Mouse (Mus musculus) MEL (cell line): ENCODE results near the gene Cemip2. TPM values are rescaled to one million over a fixed set of nuclear protein-coding genes. Genes with fewer than 3 reads are reported as not detected.

ENCODE experiments used
- DNase-seq: peaks from one replicate; pipeline ENCODE4 v3.0.0; 2011; ENCODE audit warnings: low read depth, low spot score
- H3K27ac ChIP-seq: 2 replicates; pipeline ENCODE4 v1.5.1; 2012; ENCODE audit warnings: low read depth, mild to moderate bottlenecking, control low read depth, low read length, moderate library complexity; ENCODE audit not compliant: control insufficient read depth
- H3K27me3 ChIP-seq, 2 experiments: fragments of 150-350 bp in 1 of 2; sonication (generic) in 1 of 2; 2 replicates each; pipeline ENCODE4 v1.6.1; 2012; ENCODE audit warnings: low read length in 2 of 2, mild to moderate bottlenecking in 2 of 2, improper control_type of control experiment in 1 of 2, moderate library complexity in 1 of 2; ENCODE audit not compliant: insufficient read depth in 2 of 2, control insufficient read depth in 1 of 2
- H3K36me3 ChIP-seq, 2 experiments: 2 replicates each; pipeline ENCODE4 v1.6.1; 2012 to 2014; ENCODE audit warnings: low read length in 2 of 2, improper control_type of control experiment in 1 of 2, inconsistent platforms in 1 of 2, mild to moderate bottlenecking in 1 of 2; ENCODE audit not compliant: insufficient read depth in 2 of 2, control insufficient read depth in 1 of 2
- H3K4me1 ChIP-seq, 2 experiments: fragments of 150-350 bp in 1 of 2; sonication (generic) in 1 of 2; 2 replicates each; pipeline ENCODE4 v1.6.1; 2012; ENCODE audit warnings: low read length in 2 of 2, improper control_type of control experiment in 1 of 2, mild to moderate bottlenecking in 1 of 2; ENCODE audit not compliant: insufficient read depth in 2 of 2, control insufficient read depth in 1 of 2
- H3K4me3 ChIP-seq, 2 experiments: fragments of 150-350 bp in 1 of 2; sonication (generic) in 1 of 2; 2 replicates each; pipeline ENCODE4 v1.5.1; 2012; ENCODE audit warnings: low read depth in 2 of 2, low read length in 2 of 2, mild to moderate bottlenecking in 2 of 2, moderate library complexity in 2 of 2, control low read depth in 1 of 2, improper control_type of control experiment in 1 of 2; ENCODE audit not compliant: control insufficient read depth in 1 of 2, insufficient read depth in 1 of 2
- H3K79me2 ChIP-seq: 2 replicates; pipeline ENCODE4 v1.6.1; 2012; ENCODE audit warnings: mild to moderate bottlenecking, low read length, moderate library complexity; ENCODE audit not compliant: control insufficient read depth, poor library complexity, insufficient read depth
- H3K9ac ChIP-seq: 2 replicates; pipeline ENCODE4 v1.6.1; 2012; ENCODE audit warnings: low read depth, mild to moderate bottlenecking, control low read depth, low read length, moderate library complexity; ENCODE audit not compliant: control insufficient read depth, poor library complexity, severe bottlenecking
- H3K9me3 ChIP-seq: fragments of 150-350 bp; sonication (generic); replicated peaks from 2 replicates; pipeline ENCODE4 v1.6.1; 2012; ENCODE audit warnings: mild to moderate bottlenecking, low read length, improper control_type of control experiment, moderate library complexity; ENCODE audit not compliant: insufficient read depth
- EP300 ChIP-seq, 2 experiments: IDR thresholded peaks; 2 replicates each; pipeline ENCODE4 v1.6.1; 2011; ENCODE audit warnings: improper control_type of control experiment in 2 of 2, low read length in 2 of 2, low read depth in 1 of 2, mild to moderate bottlenecking in 1 of 2
- GABPA ChIP-seq: IDR thresholded peaks from 2 replicates; pipeline ENCODE4 v1.6.1; 2012; ENCODE audit warnings: low read depth, mild to moderate bottlenecking, inconsistent platforms, low read length, improper control_type of control experiment, moderate library complexity
- JUND ChIP-seq: IDR thresholded peaks from 2 replicates; pipeline ENCODE4 v1.6.1; 2011; ENCODE audit warnings: low read depth, mild to moderate bottlenecking, improper control_type of control experiment, low read length
- MAFK ChIP-seq: IDR thresholded peaks from 2 replicates; pipeline ENCODE4 v1.6.1; 2011; ENCODE audit warnings: low read depth, mild to moderate bottlenecking, low read length, improper control_type of control experiment, borderline replicate concordance
- MAX ChIP-seq: IDR thresholded peaks from 2 replicates; pipeline ENCODE4 v1.6.1; 2011; ENCODE audit warnings: low read length, improper control_type of control experiment
- MAZ ChIP-seq: IDR thresholded peaks from 2 replicates; pipeline ENCODE4 v1.6.1; 2012; ENCODE audit warnings: low read depth, mild to moderate bottlenecking, inconsistent platforms, low read length, improper control_type of control experiment
- MEF2A ChIP-seq: IDR thresholded peaks from 2 replicates; pipeline ENCODE4 v1.6.1; 2014; ENCODE audit warnings: low read depth, mild to moderate bottlenecking, inconsistent platforms, low read length, improper control_type of control experiment; ENCODE audit not compliant: poor library complexity, insufficient replicate concordance, severe bottlenecking; ENCODE audit errors: extremely low read depth
- MXI1 ChIP-seq: IDR thresholded peaks from 2 replicates; pipeline ENCODE4 v1.6.1; 2011; ENCODE audit warnings: mild to moderate bottlenecking, low read depth, low read length, improper control_type of control experiment
- MYC ChIP-seq: IDR thresholded peaks from 2 replicates; pipeline ENCODE4 v1.6.1; 2011; ENCODE audit warnings: low read depth, mild to moderate bottlenecking, low read length, improper control_type of control experiment, moderate library complexity
- NELFE ChIP-seq: IDR thresholded peaks from 2 replicates; pipeline ENCODE4 v1.6.1; 2011; ENCODE audit warnings: low read depth, low read length, improper control_type of control experiment
- NRF1 ChIP-seq: IDR thresholded peaks from 2 replicates; pipeline ENCODE4 v1.6.1; 2014; ENCODE audit warnings: low read depth, mild to moderate bottlenecking, inconsistent platforms, low read length, improper control_type of control experiment, moderate library complexity; ENCODE audit not compliant: poor library complexity, insufficient read depth, severe bottlenecking
- POLR2A ChIP-seq, 2 experiments: IDR thresholded peaks; 2 replicates each; pipeline ENCODE4 v1.6.1; 2011 to 2012; ENCODE audit warnings: low read length in 2 of 2, mild to moderate bottlenecking in 2 of 2, control low read depth in 1 of 2, improper control_type of control experiment in 1 of 2, low read depth in 1 of 2, moderate library complexity in 1 of 2; ENCODE audit not compliant: control insufficient read depth in 1 of 2, insufficient read depth in 1 of 2, poor library complexity in 1 of 2
- POLR2AphosphoS2 ChIP-seq: IDR thresholded peaks from 2 replicates; pipeline ENCODE4 v1.6.1; 2011; ENCODE audit warnings: low read length, improper control_type of control experiment
- RCOR1 ChIP-seq: IDR thresholded peaks from 2 replicates; pipeline ENCODE4 v1.6.1; 2012; ENCODE audit warnings: low read depth, mild to moderate bottlenecking, inconsistent platforms, low read length, improper control_type of control experiment
- TAL1 ChIP-seq: IDR thresholded peaks from 2 replicates; pipeline ENCODE4 v1.6.1; 2012; ENCODE audit warnings: mild to moderate bottlenecking, inconsistent platforms, low read length, moderate library complexity, mixed read lengths
- USF1 ChIP-seq: IDR thresholded peaks from 2 replicates; pipeline ENCODE4 v1.6.1; 2014; ENCODE audit warnings: low read depth, mild to moderate bottlenecking, inconsistent platforms, low read length, improper control_type of control experiment, moderate library complexity
- ZC3H11A ChIP-seq: IDR thresholded peaks from 2 replicates; pipeline ENCODE4 v1.6.1; 2012; ENCODE audit warnings: low read depth, mild to moderate bottlenecking, inconsistent platforms, low read length, improper control_type of control experiment
- ZKSCAN1 ChIP-seq: IDR thresholded peaks from 2 replicates; pipeline ENCODE4 v1.6.1; 2012; ENCODE audit warnings: low read depth, mild to moderate bottlenecking, inconsistent platforms, low read length, improper control_type of control experiment, moderate library complexity
- ZMIZ1 ChIP-seq: IDR thresholded peaks from 2 replicates; pipeline ENCODE4 v1.6.1; 2012; ENCODE audit warnings: low read depth, mild to moderate bottlenecking, inconsistent platforms, low read length, improper control_type of control experiment, moderate library complexity
- polyA plus RNA-seq, 2 experiments: library from polyadenylated mRNA; stranded (reverse) in 1 of 2; unstranded in 1 of 2; fragments of >175 nt in 1 of 2; fragments of >200 nt in 1 of 2; gene quantifications; 2 replicates each; pipeline versions ENCODE4 v1.2.1 to v1.2.4; 2012; ENCODE audit warnings: low replicate concordance in 2 of 2, low read depth in 1 of 2; ENCODE audit not compliant: insufficient read length in 2 of 2, insufficient read depth in 1 of 2, missing spikeins in 1 of 2
- total RNA-seq: library from RNA; depleted of rRNA; stranded (reverse); fragments of 300-350 nt; gene quantifications from 2 replicates; pipeline ENCODE4 v1.2.3, GENCODE M21; 2012

The Cemip2 gene
- total and polyA plus RNA-seq, 3 experiments = 5.0 to 5.9 TPM; not detected in 1

DNA sequence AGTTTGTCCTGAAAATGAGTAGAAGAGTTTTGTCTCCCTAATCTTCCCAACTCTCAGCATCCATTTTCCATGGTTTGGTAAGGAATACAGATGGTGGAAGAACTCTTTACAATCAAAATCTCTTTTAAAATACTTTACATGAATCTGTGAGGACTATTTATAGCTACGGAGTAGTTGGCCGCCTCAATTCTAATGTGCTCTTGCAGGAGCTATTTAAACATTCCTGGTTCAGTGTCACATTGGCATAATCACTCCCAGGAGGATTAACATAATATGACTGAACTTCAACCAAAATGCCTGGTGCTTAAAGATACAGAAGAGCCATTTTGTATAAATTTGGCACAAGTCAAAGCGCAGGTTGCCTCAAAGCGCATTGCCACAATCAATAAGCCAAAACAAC is 2.5 kb upstream of the Cemip2 start:
- H3K27me3 ChIP-seq = no peaks in the 10 kb centered on the region
- TF ChIP-seq USF1 (no peak), MYC (no peak), MXI1 (no peak), MAFK (no peak), RCOR1 (no peak), EP300 (IDR thresholded peaks at IDR 0.05; ENCODE audit: low read depth in 1 of 2, low read length in 2 of 2) (no peak), NRF1 (no peak), JUND (no peak), GABPA (no peak), MAX (no peak)
- TF ChIP-seq, all 39 proteins: peak for 0
- no peak for DNase-seq

DNA sequence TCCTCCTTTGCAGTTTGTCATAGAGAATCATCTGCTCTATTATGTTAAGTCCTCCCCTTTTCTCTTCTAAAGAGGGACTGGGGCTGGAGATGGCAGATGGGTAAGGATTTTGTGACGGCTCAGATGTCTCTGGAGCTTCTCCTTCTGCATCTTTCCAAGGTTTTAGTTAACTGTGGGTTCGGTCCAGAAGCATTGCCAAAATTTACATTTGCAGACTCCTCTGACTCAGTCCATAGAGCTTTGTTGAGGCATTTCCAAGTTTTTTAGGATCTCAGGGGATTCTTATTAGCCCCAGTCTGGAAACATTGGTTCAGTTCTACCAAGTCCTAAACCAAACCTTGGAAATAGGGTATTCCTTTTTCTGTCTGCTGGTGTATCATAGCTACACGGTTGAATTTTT is 1.5 kb upstream of the Cemip2 start:
- no peak for TF ChIP-seq TAL1
- no peak for TF ChIP-seq GABPA
- no peak for TF ChIP-seq NELFE
- TF ChIP-seq ZC3H11A = no peak
- no peak for TF ChIP-seq EP300 (IDR thresholded peaks at IDR 0.05; ENCODE audit: low read depth in 1 of 2, low read length in 2 of 2)
- no peak for TF ChIP-seq POLR2A (IDR thresholded peaks at IDR 0.05; ENCODE audit: control insufficient read depth in 1 of 2, insufficient read depth in 1 of 2, low read depth in 1 of 2, low read length in 2 of 2, poor library complexity in 1 of 2)
- no peak for TF ChIP-seq MAZ
- no peak for TF ChIP-seq POLR2AphosphoS2
- TF ChIP-seq ZKSCAN1 = no peak
- TF ChIP-seq MEF2A = no peak
- no peak for TF ChIP-seq ZMIZ1
- TF ChIP-seq, all 39 proteins: peak for 0
- no peaks in the 10 kb centered on the region for H3K27me3 ChIP-seq
- H3K36me3 ChIP-seq = peaks cover 0 to 4% of the 10 kb centered on the region in 2 experiments; a peak in 1 of 4 replicates
- no peak for DNase-seq
- no peak overlapping the region for H3K4me3 ChIP-seq
- no peaks in the 10 kb centered on the region for H3K9me3 ChIP-seq
- H3K4me1 ChIP-seq = peaks cover 0 to 5% of the 10 kb centered on the region in 2 experiments; a peak in 1 of 4 replicates
- no peak overlapping the region for H3K27ac ChIP-seq
- peaks cover 3% of the 10 kb centered on the region; the same call in 1 of the 2 replicates for H3K79me2 ChIP-seq
- no peak overlapping the region for H3K9ac ChIP-seq

More for the DNA sequence above, 2.5 kb upstream of the Cemip2 start:
- H3K4me3 ChIP-seq = no peak overlapping the region
- H3K79me2 ChIP-seq = peaks cover 3% of the 10 kb centered on the region; the same call in 1 of the 2 replicates
- peaks cover 0 to 4% of the 10 kb centered on the region in 2 experiments; a peak in 1 of 4 replicates for H3K36me3 ChIP-seq
- H3K4me1 ChIP-seq = peaks cover 0 to 5% of the 10 kb centered on the region in 2 experiments; a peak in 1 of 4 replicates
- H3K9ac ChIP-seq = no peak overlapping the region
- no peak overlapping the region for H3K27ac ChIP-seq
- no peaks in the 10 kb centered on the region for H3K9me3 ChIP-seq
